Mouse (Mus musculus) spleen, postnatal 14 days (tissue): Measurements from ENCODE around the gene Cfap73.

ENCODE experiments used
- DNase-seq, 2 experiments: peaks; one replicate each; pipeline ENCODE4 v3.0.0; 2021 to 2022; ENCODE audit warnings: low spot score in 2 of 2

Cfap73 gene

DNA sequence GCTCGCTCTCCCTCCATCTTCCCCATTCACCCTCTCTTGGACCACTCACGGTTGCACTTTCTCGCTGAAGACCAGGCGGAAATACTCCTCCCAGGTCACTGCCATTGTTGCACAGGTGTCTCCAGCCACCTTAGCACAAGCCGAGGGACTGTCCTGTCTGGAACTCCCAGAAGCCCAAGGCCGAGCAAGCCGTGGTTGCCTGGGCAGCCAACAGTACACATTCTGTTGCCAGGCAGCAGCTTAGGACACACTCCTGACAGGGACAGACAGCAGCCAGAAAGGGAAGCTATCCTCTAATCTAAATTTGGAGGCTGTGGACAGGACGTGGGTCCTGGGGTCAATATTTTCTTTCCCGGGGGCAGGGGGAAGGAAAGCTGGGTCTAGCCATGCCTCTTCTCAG lies at the start of gene Cfap73:
TSS of gene Cfap73 (minus strand) at position 105 of the 400 bp plus-strand sequence.
- DNase-seq, result no peak

DNA sequence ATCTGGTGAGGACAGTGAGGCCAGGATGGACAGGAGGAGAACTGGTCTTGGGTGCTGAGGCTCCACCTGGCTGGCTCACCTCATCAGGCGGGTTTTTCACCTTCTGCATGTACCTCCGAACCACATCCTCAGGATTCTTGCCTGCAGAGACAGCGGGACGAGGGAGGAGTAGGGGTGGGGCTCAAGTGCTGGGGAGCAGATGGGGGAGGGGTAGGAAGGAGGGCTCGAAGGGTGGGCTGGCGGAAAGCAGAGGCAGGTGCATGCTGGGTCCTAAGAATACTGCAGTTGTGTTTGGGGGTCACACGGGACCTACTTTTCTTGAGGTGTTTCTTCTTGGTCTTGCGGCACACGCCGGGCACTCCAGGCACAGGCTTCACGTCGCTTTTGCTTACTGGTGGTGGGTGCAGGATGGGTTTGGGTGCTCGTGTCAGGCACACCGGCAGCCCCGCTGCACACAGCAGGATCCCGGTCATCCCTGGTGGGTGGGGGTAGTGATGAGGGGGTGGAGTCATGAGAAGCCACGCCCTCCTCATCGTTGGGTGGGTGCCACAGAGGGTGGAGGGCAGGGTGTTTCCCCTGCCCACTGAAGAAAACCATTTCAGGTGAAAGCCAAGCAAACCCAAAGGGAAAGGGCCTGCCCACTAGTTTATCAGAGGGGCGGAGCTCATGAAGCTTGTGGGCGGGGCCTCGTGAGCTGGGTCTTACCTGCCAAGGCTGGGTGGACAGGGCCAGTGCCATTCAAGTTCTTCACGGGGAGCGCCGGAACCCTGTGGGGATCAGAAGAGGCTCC lies 49.1 kb upstream of the Cfap73 start:
- no peak for DNase-seq

DNA sequence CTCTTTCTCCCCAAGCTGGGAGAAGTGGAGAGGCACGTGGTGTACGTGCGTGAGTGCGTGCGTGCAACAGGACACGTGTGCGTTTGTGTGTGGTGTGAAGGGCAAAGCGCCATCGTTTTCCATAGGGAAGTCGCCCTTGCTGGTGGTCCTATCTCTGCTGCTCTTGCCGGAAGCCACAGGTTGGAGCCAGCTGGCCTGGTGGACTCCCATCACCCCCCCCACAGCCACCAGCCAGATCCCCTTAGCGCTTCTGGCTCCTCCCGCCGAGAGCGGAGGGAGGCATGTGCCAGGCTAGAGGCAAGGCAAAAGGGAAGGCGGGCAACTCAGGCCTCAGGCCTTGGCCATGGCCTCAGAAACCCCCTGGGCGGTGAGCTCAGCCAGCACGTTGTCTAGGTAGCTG lies 46.9 kb upstream of the Cfap73 start:
- no peak for DNase-seq

DNA sequence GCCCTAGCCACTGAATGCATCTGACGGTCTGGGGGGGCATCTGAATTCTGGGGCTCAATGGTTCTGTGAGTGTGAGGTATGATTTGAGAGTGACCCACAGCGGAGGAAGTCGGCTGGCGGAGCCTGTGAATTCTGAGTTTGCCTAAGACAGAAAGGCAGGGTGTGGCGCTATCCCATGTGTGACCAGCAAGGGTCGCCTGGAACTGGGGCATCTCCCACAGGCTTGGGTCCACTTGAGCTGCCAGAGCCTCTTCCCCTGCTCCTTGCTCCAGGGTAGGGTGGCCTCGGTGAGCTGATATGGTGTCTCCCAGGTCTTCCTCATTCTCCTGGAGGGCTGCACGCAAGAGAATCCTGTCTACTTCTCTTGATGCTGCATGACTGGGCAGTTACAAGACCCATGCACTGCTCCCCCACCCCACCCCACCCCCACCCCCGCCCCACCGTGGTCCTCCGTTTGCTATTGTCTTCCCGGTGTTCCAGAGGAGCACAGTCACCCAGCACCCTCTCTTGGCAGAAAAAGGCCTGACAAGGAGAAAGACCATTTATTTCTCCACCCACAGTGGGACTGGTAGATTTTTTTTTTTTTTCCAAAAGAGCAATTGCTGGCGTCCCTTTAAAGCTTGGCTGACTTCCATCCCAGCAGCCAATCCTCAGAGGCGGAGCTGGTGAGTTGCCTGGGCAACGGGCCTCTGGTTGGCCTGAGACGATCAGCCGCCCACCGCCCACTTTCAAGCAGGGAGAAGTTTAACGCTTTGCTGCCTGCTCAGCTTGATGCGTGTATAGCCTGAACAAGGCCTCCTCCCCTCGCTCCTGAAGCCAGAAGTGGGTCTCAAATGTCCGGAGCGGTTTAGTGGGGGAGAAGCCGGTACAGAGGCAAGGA lies 45.9 kb upstream of the Cfap73 start:
- peak in 1 of 2 experiments; percentile 36 for DNase-seq

DNA sequence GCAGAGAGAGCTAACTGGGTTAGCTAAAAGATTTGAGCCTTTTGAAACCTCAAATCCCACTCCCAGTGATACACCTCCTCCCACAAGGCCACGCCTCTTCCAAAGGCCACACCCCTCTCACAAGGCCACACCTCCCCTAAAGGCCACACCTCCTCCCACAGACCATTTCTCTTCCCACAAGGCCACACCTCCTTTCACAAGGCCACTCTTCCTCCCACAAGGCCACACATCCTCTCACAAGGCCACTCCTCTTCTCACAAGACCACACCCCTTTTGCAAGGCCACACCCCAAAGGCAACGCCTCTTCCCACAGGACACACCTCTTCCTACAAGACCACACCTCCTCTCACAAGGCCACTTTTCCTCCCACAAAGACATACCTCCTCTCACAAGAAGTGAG lies 43.5 kb upstream of the Cfap73 start:
- peak in 1 of 2 experiments; percentile 20 for DNase-seq

DNA sequence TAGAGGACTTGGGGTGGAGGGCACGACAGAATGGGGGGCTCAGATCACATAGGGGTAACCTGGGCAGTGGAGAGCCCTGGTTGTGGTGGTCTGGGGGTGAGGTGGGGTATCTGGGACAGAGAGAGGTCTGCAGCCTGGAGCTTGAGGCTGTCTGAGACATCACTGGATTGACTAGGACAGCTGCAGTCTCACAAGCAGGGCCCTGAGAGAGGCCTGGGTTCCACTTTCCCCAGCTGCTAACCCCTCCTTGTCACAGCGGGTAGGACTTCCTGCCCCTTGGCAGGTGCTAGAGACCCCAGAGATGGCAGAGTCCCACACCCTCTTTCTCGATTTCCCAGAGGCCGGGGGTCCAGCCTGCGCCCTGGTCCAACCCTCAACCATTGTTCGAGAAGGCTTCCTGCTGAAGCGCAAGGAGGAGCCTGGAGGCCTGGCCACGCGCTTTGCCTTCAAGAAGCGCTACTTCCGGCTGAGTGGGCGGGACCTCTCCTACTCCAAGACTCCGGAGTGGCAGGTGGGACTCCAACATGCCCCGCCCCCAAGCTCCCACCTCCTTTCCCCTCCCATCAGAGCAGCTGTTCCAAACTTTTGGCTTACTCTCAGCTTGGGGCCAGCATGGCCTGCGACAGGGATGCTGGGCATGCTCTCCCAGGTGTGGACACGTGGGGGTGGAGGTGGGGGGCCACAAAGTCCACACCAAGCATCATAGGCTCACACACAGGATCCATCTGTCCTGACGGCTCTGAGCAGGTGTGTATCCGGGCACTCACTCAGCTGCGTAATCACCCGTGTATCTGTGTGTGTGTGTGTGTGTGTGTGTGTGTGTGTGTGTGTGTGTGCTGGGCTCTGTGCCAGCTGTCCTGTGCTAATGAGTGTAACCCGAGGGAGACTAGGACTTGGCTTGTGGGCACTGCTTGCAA lies 40.5 kb upstream of the Cfap73 start:
- no peak for DNase-seq

DNA sequence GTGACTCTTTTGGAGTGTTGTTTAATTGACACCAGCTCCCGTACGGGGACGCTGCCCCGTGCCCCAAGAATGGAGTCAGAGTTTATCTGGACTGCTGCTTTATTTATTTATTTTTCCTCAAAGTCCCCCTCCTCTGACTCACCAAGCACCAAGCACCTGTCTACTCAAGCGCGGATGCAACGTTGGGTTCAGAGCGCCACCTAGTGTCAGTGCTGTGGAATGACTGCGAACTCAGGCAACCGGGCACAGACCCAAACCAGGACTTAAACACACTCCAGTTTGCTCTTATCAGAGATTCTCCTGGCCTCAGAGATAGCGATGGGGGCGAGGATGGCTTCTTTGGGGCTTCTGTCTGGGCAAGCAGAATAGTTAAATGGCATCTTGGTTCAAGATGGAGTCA lies 39.6 kb upstream of the Cfap73 start:
- DNase-seq, result peak; percentile 36 to 72

DNA sequence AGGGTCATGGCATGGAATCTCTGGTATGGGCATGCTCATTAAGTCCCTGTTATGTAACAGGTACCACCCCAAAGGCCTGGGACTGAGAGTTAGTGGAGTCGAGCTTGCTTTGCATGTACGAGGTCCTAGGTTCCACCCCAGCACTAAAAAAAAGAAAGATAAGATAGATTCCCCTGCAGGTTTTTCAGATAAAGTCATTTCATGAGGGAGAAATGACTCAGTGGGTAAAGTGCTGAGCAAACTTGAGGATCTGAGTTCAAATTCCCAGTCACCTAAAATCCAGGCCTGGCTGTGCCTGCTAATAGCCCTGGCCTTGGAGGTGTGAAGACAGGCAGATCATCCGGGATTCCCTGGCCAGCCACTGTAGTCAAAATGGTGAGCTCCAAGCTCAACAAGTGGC lies 37.8 kb upstream of the Cfap73 start:
- DNase-seq, result no peak

DNA sequence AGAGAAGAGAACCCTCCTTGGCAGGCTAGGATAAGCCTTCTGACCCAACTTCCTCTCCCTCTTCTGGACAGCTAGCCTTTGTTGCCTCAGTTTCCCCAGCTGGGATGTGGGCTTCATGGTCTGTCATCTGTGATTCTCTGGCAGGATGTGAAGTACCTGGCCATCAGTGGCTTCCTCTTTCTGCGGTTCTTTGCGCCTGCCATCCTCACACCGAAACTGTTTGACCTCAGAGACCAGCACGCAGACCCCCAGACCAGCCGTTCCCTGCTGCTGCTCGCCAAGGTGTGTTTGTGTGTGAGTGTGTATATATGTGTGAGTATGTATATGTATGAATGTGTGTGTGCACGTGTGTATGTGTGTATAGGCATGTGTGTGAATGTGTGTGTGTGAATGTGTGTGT lies 36.1 kb upstream of the Cfap73 start:
- no peak for DNase-seq

DNA sequence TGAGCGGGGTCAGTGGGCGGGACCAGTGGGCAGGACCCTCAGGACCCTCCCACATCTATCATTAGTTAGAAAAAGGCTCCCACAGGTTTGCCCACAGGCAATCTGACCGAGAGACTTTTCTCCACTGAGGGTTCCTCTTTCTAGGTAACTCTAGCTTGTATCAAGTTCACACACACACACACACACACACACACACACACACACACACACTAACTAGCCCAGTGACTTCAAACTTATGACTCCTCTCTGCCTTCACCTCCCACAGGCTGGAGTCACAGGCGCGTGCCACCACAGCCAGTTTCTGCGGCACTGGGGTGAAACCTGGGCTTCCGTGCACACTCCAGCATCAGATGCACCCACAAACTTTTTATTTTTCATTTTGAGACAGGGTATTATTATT lies 34.7 kb upstream of the Cfap73 start:
- no peak for DNase-seq

DNA sequence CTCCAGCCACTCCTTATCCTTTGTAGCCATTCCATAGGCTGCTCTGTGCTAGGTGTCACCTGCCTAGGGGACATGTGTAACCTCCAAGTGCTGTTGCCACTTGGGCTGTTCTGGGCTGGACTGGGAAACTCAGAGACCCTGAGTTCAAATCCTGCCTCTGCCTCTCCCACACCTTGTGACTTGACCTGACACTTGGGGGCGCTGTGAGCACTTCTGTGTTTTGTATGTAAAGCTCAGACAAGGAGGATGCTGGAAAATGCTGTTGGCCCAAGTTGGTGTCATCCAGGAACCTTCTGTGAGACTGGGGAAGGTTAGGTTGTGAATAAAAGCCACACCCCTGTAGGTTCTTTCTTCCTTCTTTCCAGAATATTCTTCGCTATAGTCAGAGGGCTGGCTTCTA lies 30.9 kb upstream of the Cfap73 start:
- DNase-seq, result no peak

DNA sequence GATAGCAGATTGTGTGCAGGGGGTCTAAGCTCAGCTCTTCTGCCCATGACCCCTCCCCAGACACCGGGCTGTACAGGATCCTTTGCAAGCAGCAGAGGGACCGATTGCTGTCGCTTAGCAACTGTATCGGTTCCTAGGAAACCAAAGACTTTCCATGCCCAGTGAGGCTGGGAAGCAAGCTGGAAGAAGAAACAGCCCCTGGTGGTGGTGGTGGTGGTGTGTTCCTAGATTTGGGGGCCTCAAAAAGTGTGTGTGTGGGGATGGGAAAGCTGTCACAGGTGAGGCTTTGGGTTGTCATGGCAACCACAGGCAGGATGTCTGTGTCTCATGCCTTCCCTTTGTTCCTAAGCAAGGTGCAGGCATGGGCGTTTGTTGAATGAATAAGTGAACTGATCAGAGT lies 26.8 kb upstream of the Cfap73 start:
- no peak for DNase-seq

DNA sequence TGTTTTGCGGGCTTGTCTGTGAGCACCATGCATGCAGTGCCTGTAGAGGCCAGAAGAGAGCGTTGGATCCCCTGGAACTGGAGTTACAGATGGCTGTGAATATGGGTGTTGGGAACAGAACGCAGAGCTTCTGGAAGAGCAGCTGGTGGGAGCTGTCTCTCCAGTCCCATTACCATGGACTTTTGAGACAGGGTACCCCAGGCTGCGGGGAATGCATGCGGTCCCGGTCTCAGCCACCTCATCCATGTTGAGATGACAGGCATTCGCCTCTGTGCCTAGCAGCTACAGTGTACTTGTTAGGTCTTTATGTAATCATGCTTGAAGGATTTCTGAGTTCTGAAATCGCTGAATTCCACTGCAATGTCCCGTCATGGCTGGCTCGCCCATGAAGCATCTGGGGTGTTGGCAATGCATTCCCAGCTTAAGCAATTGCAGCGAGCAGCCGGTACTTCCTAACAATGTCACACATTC lies 22.3 kb upstream of the Cfap73 start:
- no peak for DNase-seq

DNA sequence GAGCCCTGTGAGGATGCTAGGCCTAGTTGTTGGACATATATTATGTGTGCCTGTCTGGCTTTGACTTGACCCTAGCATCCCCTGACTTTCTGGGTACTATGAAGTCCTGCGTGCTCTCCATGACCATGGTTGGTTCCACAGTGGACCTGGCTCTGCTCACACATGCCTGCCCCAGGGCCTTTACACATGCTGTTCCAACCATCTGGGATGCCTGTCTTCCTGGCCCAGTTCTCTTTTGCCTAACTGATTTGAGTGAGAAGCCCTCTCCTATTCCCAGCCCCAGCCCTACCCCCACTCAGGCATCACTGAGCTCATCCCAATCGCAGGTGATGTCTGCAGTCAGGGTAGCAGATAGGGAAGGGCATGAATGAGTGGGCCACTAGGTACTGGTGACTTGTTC lies 19.8 kb upstream of the Cfap73 start:
- DNase-seq, result no peak

DNA sequence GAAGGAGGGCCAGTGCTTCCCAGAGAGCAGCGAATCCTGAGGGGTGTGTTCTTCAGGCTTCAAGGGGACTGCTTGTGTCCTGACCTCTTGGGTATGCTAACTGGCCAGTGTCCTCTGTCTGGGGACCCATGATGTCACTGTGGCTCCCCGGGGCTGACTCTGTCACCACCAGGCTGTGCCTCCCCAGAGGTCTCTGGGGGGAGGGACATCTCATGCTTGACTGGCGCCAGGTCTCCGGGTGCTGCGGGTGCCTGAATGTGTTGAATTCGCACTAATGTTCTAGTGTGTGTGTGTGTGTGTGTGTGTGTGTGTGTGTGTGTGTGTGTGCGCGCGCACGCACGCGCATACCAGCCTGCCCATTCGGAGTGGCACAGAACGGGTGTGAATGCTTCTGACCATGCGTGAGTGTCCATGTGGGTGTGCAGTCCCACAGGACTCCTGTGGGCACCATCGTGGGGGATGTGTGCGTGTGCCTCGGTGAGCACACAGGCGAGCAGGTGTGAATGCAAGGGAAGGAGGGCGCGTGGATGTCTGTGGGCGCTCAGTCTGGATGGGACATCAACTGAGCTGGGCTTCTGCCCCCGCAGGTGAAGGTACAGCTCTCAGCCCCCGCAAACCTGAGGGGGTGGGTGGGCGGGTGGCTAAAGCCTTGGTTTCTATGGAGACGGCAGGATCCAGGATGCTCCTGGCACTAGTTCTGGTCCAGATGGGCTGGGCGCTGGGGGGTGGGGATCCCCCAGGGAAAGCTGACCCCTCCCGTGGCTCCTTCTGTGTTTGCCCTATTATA lies 19.1 kb upstream of the Cfap73 start:
- DNase-seq, result no peak

DNA sequence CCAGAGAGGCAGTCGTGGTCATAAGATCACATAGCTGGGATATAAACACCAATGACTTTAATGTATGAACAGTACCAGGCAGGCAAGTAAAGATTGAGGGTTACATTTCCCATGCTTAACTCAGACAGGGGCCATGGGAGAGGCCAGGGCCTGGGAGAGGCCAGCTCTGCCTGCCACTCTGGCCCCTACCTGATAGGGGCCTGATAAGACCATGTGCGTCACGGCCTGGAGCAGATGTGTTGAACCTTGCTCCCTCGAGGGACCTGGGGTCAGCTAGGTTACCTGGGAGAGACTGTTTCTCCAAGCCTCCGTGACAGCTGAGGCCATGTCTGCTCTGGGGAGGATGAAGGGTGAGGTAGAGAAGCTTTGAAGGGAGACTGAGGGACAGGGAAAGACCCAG lies 17.2 kb upstream of the Cfap73 start:
- no peak for DNase-seq

DNA sequence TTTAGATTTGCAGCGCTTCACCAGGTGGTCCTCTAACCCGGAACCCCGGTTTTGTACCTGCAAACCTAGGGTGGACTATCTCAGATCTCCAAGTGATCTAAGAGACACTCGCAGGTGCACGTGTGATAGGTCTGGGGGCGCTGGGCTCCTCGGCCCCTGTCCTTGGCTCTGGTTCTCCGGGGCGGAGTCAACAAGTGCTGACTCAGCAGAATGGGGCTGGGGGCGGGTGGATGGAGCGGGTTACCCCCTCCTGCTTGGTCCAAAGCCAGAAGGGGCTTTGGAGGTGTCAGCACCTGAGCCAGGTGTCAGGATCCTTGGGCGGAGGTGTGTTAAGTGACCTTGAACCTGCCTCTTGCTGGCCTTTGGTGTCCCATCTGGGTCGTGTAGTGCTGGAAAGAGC lies 15.9 kb upstream of the Cfap73 start:
- DNase-seq, result no peak

DNA sequence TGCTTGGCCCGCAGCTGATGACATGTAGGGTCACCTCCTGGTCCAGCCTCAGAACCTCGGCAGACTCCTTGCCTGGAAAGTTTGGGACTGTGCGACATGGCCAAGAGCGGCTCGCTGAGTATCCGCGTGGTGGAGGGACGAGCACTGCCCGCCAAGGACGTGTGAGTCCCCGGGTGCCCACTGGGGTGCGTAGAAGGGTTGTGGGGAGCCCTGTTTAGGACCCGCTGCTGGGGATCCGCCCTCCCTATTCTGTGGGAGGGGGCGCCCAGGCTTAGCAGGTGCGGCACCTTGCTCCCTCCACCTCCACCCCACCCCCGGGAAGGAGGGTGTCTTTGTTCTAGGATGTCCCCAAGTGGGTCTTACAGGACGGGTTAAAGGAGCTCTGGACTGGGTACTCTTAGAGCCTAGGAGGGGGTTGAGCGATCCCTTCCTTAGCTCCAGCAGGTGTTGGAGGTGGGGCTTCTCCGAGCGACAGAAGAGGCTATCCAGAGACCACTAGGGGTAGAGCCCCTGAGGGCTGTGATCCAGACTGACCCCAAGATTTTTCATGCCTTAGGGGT lies 15.4 kb upstream of the Cfap73 start:
- DNase-seq, result no peak

DNA sequence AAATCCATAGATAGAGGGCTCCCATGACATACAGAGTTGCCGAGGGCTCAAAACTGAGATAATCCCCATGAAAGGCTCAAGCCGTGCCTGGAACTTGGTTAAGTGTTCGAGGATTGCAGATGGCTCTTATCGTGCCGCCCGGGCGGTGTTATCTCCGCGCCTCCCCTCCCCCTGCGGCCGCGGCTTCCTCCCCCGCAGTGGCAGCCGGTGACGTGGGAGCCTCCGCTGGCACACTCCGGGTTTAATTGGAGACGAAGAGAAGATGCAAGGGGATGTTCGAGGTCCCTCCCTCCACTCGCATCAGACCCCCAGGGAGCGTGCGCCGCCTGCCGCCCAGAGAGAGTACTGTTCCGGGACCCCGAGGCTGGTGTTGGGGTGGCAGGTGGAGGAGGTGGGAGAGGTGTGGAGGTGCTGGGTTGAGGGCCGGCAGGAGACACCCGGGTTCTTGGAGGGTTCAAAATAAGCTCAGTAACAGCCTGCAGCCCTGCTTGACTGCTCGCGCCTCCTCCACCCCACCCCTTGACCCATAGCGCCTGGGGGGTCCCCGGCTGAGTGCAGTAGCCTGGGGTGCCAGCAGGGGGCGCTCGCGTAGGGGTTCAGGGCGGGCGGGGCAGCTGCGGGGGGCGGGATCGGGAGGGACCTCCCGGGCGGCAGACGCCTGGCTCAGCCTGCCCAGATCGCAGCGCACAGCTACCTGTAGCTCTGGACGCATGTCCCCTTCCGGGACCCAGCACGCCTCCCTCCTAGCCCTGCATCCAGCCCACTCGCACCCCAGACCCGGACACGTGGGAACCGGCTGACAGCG lies 14.7 kb upstream of the Cfap73 start, which contains the start of gene Rasal1:
TSS of gene Rasal1 (plus strand) at position 244 of the 805 bp plus-strand sequence.
- DNase-seq, result peak; percentile 55 to 72
